Mouse (Mus musculus) left cerebral cortex, postnatal 4 days (tissue): ENCODE measurements around the gene Ch25h. TPM values are rescaled to one million over a fixed set of nuclear protein-coding genes. Genes with fewer than 3 reads are reported as not detected.
A peak's percentile ranks its signal among the peaks of the same experiment; 100 is the strongest.

ENCODE experiments used
- DNase-seq: peaks from one replicate; pipeline ENCODE4 v3.0.0-alpha.2; 2022
- intact Hi-C: fragments of 180-260 bp; cut with DNase I; formaldehyde crosslinking; loops from one replicate; pipeline ENCODE4 v1.15.1; 2025
- total RNA-seq, 2 experiments: library from RNA; stranded (reverse); gene quantifications; 2 replicates each; pipeline ENCODE4 v1.2.3; 2021

Ch25h gene
- total RNA-seq, result 1 to 10 TPM in 1 of 2 experiments, under 1 TPM in 1; 0.92 to 1.0 TPM

DNA sequence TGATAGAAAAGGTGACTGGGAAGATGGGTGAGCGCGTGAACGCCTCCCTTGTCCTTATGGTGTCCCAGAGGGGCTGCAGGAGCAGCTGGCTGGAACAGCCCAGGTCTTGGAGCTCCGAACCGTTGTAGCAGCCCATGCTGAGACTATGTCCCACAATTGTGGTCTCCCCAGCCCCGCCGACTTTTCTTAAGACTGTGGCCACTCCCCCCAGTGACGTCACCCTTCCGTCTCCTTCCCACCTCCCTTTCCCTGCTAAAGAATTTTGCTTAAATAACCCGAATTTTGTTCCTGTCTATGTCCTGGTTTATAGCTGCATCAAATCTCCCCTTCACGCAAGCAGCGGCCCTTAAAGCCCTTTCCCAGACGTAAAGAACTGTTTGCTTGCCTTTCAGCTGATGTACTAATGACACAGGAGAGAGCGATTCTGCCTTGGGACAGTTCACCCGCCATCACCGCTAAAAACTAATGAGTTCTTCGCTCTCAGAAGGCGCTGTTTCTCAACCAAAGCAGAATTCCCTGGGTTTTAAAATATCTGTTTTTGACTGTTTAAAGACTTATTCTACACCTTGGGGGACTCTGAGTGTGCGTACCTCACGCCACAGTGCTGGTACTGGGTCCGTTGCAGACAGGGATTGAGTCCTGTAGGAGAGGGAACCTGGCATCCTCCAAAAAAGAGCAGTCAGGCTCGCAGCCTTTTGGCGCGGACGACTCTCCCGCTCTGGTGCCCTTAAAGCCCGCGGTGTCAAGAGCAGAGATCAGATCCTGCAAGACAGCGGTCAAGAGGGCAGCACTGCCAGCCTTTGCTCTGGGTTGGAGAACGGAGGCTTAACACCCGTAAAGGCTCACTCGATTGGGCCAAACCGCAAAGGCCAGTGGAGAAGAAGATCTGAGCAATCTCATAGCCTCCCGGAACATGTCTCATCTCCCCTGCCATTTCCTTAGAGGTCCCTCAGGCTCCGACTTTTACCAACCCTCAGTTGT is at the start of gene Ch25h:
Gene Ch25h, minus strand, starts transcription at position 174 of the 981 bp plus-strand sequence.
- DNase-seq, result peak; percentile 24
- intact Hi-C loops, result no loop called here

DNA sequence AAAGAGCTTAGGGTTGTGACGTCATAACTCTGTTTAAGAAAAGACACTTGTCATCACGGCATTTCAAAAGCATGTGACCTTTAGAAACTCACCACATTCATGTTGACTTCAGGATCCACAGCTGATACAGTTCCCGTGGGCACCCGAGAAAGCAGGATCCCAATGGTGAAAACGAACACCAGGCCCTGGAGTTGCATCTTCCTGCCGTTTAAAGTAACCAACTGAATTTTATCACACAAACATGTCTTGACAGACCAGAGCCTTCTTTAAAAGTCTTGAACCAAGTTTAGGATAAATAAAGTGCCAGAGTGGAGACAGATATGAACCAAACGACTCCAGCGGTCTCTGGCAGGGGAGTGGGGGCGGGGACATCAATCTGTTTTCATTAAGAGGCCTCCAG is 49.7 kb upstream of the Ch25h start:
- DNase-seq, result no peak
- intact Hi-C loops, result no loop called here

DNA sequence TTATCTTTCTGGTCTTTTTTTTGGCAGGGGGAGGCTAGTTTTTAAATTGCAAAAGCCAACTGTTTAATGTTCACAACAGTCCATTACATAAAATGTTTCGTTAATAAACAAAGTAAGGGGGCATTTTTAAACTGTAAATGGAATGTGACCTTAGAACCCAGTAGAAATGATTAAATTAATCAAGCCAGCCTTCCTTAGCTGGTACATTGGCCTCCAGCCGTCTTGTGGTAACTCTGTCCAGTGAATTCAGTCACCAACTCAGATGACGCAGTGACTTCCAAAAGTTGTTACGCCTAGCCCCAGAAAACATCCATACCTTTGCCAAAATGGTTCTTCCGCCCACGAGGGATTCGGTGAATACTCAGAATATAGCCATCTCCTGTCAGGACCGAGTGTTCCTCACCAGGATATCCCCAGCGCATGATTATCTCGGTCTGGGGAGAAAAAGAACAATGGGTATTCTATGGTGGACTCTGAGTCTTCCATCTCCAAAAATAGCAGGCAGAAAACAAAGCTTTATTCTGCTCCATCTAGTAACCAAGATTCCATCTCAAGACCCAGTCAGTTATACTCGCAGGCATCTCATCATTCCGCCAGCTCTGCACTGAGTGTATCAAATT is 48.3 kb upstream of the Ch25h start:
- no peak for DNase-seq
- intact Hi-C loops, result no loop called here

DNA sequence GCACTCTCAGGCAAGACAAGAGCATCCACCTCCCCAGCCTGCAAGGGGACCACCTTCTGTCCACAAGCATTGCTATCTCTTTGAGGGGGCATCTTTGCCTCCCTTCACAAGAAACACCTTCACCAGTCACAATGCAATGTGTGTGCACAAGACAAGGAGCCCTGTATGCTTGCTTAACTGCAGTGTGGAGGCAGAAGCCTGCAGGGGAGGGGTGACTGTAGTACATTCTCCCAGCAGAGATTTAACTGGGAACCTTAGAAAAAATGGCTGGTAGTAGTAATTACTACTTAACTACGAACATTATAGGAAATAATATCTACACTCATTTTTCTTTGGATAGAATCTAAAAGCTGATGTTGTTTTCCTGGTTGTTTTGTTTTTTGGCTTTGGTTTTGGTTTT is 47.0 kb upstream of the Ch25h start:
- no peak for DNase-seq
- intact Hi-C loops, result no loop called here

DNA sequence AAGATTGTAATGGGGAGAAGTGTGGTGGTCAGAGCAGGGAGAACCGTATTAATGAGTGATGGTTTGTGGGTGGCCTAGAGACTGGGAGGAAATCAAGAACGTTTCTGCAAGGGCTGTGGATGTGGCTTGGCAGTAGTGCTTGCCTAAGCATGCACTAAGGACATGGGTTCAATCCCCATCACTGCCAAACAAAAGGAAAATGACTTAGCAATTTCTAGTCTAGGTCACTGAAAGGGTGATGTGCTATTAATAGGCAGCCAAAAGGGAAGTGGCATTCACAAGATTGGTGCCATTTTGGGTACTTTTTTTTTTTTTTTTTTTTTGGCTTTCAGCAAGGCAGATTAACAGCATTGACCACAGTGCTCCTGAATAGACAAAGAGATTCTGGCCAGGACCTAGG is 46.4 kb upstream of the Ch25h start:
- no peak for DNase-seq
- intact Hi-C loops, result no loop called here

DNA sequence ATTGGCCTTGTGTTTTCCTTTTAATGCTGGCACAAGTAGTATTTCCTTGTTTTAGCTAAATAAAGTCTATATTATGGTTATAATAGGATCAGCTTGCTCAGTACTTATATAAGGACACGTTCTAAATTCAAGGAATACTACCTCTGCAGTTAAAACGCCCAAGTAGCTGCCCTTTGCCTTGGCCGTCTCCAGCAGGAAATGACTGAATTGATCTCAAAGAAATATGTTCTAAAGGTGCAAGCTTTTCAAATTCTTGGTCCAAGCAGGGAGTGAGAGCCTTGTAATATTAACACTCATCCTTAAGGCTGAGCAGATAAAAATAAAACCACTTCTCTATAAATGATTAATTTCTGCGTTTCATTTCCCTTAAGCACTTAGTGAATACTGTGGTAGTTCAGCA is 45.1 kb upstream of the Ch25h start:
- DNase-seq, result no peak
- intact Hi-C loops, result no loop called here

DNA sequence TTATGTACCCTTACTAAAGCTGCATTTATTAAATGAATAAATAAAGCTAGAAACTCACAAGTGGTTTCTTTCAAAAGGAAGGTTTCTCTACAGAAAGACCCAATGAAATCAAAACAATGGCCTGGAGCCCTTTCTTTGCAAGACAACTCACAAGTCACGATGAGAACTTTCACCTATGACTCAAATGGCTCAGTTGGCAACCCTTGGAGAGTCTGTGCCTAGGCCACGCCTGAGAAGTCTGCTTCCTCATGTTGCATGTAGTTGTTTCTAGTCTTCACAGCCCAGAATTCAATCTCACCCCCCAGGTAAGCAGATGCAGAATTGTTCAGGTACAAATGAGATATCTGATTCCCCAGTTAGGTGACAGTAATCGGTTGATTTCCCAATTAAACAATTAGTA is 44.7 kb upstream of the Ch25h start:
- DNase-seq, result no peak
- intact Hi-C loops, result no loop called here

DNA sequence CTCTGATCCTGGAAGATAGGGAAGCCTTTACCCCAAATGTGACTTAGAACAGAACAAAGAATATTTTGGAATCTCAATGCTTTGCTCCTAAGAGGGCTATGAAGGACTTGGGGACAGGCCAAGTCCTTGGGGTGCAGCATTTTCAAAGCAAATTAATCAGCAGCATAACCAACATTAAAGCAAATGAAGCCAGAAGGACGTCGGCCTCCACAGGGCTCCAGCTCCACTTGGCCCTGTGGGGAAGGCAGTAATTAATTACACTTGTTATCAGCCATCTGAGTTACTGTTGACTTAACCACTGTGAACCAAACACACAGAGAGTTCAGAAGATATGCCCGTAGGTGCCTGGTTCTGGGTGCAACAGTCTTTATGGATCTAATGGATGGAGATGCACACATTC is 43.8 kb upstream of the Ch25h start:
- DNase-seq, result no peak
- intact Hi-C loops, result no loop called here

DNA sequence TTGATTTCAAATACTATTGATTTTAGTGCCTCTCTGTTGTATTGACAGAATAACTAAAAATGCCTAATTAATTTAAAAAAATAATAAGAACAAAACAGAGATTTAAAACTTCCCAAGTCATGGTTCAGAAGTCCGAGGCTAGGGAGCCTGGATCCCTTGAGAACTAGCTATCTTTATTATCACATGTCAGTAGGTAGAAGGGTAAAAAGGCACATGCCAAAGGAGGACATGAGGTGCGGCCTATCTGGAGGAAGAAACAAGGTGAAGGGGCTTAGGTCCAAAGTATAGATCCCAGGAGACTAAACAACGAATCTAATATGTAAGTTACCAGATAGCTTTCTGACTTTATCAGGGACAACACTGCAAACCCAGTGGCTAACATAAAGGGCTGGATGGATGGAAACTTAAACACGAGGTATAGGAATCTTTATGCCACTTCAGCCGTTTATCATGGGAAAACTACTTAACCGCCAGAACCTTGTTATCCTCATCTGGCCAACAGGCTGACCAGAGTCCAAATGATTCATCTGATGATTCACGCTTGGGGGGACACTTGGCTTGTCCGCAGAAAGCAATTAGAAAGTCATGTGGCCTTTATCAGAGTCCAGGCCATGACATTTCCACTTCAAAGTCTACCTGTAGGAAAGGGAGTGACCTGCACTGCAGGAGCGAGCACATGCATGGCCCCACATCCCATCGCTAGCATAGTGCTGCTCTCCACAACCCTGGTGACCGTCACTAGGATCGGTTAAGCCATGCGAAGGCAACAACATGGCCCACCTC is 43.0 kb upstream of the Ch25h start:
- DNase-seq, result no peak
- intact Hi-C loops, result no loop called here

DNA sequence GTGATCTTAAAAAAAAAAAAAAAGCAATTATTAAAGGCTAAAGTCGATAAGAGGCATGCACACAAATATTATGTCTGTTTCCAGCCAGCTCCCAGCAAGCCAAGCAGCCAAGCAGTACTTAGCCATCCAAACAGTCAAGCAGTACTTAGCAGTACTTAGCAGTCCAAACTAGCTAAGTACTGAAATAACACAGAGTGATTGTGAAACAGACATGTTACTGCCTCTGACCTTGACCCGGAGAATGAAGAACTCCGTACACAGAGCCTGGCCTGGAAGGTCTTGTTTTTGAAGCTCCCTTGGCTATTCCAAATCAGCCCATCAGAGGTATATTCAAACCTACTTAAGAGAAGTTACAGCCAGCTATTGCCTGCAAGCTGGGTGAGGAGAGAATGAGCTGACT is 42.2 kb upstream of the Ch25h start:
- DNase-seq, result no peak
- intact Hi-C loops, result no loop called here

DNA sequence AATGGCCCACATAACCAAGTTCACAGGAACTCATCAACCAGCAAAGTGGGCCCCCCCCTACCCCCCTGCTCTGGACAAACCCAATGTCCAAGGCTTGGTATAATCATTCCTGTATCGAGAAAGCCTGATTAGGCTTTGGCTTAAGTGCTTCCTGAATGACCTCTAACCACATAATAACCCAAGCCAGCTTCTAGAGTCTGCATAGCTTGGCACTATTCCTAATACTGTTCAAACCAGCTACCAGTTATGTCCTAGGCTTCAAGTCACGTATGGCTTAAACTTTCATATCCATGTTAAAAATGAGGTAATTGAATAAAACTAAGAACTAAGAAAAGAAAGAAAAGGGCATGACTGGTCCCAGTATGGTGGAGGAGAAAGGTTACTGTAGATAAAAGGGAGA is 41.4 kb upstream of the Ch25h start:
- no peak for DNase-seq
- intact Hi-C loops, result no loop called here

DNA sequence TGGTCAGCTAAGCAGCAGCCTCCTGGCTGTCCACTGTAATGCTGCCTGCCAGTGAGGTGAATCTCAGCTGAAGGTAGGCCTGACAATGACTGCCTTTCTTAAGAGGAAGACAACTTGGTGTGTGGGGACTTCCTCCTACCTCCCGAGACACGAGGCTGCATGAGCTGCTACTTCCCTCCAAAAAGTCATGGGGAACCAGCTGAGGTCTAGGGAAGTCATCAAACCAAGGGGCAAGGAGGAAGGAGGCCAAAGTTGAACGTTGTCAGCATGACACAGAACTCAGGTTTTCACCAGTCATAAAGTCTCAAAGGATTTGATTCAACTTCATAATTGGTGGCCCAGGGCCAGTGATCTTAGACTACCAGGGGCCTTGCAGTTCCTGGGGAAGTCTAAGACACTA is 40.7 kb upstream of the Ch25h start:
- no peak for DNase-seq
- intact Hi-C loops, result no loop called here

DNA sequence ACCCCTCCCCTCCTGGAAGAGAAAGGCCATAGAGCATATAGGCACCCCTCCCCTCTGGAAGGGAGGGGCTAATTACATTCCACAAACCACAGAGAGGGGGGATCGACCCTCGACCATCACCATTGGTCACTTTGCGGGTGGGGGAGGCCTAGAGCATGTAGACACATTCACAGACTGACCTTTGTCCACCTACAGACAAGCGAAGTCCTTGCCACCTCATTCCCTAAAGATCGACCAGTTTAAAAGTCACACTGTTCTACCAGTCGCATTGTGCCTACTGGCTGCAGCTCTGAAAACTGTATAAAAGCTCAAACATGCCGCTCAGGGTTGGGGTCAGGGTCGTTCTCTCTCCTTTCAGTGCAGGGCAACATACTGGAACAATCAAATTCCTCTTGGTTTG is 36.6 kb upstream of the Ch25h start:
- no peak for DNase-seq
- intact Hi-C loops, result no loop called here

DNA sequence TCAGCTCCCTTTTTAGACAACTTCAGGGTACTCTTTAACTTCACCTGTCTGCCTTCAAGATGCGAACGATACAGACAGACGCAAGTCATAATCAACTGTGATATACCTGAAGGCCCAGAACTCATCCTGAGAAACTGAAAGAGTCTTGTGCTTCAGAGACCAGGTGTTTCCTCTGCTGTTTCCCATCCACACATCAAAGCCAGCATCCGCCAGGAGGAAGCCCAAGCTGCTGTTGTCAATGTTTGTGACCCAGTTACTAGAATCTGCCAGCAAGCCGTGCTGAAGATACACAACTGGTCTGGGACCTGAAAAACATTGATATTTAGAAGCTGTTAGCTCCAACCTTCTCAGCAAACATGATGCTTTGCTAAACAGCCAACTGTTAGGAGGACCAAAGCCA is 35.8 kb upstream of the Ch25h start:
- intact Hi-C loops, result no loop called here
- DNase-seq, result no peak

DNA sequence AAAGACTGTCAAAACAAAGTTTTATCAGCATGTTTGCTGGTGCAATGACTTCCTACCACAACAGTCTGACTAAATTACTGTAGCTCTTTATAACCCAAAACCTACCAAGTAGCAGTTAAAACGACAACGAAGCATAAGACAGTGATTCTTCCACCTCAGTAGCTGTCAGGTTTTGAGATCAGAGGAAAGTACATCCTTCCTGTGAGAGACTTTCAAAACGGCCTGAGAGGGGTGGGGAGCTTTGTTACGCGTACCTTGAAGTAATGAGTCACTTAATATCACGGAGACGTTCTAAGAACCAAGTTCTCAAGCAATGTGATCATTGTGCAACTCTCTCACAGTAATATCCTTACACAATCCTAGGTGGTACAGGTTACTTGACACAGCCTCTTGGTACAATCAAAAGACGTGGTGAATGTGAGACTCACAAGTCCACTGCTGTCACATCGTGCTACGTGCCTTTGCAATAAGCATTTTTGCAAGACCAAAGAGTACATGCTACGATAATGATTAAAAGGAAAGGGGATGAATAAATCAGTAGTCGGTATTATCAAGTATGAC is 30.3 kb upstream of the Ch25h start:
- DNase-seq, result no peak
- intact Hi-C loops, result no loop called here

DNA sequence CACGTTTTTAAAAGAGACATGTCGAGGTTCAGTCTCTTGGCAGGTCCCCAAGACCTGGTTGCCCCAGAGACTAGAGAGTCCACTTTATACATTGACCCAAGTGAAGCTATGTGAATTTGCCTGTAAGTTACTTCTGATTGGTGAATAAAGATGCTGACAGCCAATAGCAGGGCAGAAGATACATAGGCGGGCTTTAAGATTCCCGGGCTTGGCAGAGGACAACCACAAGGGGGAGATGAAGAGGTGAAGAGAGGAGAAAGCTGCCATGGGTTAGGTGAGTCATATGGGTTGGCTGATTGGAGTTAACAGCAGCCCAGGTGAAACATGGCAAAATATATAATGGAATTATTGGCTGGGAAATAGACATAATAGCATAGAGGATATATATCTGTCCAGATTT is 25.8 kb upstream of the Ch25h start:
- intact Hi-C loops, result no loop called here
- DNase-seq, result peak; percentile 45

DNA sequence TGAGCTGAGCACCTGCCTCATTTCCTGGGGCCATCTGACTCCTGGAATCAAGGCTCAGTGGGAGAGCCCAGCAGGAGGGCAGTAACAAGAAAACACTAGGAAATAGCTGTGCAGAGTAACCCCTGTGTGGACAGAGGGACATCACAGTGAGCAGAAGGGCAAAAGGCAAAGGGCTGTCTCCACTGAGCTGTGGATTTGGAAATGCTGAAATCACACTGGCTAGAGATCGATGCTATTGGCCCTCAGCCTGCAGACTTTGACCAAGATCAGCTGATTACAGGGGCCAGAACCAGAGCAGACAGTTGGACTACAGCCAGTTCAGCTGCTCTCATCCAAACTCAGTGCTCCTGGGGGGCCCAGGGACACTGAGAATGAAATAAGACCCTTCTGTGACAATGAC is 21.4 kb upstream of the Ch25h start:
- intact Hi-C loops, result no loop called here
- DNase-seq, result no peak

DNA sequence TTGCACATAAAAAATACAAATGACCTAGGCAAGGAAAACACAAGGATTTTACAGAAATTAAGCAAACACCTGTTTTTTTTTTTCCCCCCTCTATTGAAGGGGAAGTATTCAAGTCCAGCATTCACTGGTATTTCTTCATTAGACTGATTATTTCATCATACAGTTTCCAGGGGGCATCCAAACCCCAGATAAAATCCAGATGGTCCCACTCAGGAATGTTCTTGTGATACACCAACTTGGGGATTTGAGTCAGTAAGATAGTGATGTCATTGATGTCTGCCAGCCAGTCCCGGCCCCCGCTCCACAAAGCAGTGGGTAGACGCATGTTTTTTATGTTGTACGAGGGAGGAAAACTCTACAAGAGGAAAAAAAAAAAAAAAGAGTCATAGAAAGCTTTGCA is 18.9 kb upstream of the Ch25h start:
- intact Hi-C loops, result no loop called here
- DNase-seq, result no peak

DNA sequence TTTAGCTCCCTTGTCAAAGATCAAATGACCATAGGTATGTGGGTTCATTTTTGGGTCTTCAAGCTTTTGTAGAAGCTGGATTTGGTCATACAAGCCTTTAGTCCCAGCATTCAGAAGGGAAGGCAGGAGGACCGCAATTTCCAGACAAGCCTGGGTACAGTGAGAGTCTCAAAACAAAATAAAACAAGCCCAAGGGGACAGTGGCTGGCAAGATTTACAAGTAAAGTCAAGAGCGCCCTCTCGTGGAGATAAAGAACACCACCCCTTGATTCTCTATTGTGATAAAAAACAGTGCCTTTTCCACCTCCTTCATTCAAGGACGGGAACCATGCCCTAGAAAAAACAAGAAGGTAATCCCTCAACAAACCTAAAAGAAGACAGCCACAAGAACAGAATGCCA is 8.6 kb upstream of the Ch25h start:
- intact Hi-C loops, result no loop called here
- DNase-seq, result peak; percentile 31

DNA sequence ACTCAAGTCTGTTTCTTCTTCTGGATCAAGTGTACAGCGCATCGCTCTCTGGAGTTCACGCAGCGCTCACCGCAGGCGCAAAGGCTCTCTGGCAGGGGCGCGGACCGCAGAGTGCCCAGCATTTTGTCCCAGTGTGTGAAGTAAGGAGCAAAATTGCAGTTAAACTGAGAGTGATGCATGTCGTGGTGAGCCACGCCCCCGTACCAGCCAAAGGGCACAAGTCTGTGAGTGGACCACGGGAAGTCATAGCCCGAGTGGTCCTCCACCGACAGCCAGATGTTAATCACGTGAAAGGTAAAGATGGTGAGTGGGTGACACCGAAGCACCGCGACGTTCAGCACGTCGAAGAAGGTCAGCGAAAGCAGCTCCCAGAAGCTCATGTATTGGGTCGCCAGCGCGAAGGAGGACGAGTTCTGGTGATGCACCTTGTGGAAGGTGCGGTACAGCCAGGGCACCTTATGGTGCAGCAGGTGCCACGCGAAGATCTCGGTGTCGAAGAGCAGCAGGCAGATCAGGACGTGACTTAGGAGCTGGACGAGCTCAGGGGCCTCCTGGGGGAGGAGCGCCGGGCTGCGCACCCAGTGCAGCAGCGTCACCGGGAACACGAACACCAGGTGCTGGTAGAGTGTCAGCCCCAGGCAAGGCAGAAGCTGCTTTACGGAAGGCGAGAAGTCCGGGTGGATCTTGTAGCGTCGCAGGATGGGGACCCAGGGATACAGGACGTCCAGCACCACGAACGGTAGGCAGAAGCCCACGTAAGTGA is 555 bp downstream of the Ch25h start:
- no peak for DNase-seq
- intact Hi-C loops, result no loop called here

DNA sequence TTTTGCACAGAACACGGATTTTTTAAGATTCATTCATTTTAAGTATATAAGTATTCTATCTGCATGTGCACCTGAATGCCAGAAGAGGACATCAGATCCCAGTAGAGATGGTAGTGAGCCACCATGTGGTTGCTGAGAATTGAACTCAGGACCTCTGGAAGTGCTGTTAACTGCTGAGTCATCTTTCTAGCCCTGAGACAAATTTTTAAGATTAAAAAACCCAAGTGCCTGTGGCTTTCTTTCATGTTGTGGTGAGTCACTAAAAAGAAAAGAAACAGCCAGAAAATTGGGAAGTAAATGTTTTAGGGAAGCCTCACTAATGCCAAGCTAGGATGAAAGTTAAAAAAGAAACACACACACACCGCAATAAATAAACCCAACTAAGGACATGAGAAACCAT is 3.3 kb downstream of the Ch25h start:
- intact Hi-C loops, result no loop called here
- DNase-seq, result no peak
